Mouse (Mus musculus): ENCODE measurements around the gene Fam240a. TPM values are rescaled to one million over a fixed set of nuclear protein-coding genes. Genes with fewer than 3 reads are reported as not detected.

Gene Fam240a
- polyA plus RNA-seq, 1 experiment: not detected

DNA sequence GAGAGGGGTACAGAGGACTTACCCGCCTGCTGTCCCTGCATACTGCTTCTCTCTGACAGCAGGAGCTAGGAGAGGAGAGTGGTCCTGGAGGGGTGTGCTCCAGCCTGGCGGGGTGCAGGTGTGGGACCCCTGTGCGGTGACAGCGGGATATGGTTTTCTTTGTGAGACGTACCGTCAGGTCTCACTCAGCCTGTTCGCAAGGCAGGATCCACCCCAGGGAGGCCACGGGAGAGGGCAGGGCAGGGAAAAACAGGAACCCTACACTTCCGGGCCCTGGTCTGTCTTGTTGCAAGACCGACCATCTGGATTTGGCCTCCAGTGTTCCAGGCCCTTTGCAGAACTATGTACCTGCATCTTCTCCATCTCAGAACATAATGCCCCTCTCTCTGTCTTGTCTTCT lies 23.2 kb downstream of the Fam240a start:
- WGBS: 72% methylated on average over 10 of the region's 10 CpGs
- H3K27me3 ChIP-seq (replicated peaks; ENCODE audit: control insufficient read depth, insufficient read depth, low read length): no peaks in the 10 kb centered on the region
- no peak for DNase-seq
- H3K27ac ChIP-seq (ENCODE audit: insufficient read depth, low read depth, low read length): no peak overlapping the region
- H3K4me3 ChIP-seq (ENCODE audit: insufficient read depth, low read depth, low read length): no peak overlapping the region
- no peak for TF ChIP-seq POLR2A (IDR thresholded peaks at IDR 0.05; ENCODE audit: low read depth, low read length)
- no peak for TF ChIP-seq CTCF (conservative IDR thresholded peaks at IDR 0.05; ENCODE audit: insufficient read depth, insufficient read length, low read depth, low read length)
- H3K36me3 ChIP-seq (ENCODE audit: control insufficient read depth, insufficient read depth, low read length): peaks cover 4% of the 10 kb centered on the region
- peaks cover 7% of the 10 kb centered on the region; the same call in 1 of the 2 replicates for H3K4me1 ChIP-seq (ENCODE audit: control insufficient read depth, insufficient read depth, low read length)

DNA sequence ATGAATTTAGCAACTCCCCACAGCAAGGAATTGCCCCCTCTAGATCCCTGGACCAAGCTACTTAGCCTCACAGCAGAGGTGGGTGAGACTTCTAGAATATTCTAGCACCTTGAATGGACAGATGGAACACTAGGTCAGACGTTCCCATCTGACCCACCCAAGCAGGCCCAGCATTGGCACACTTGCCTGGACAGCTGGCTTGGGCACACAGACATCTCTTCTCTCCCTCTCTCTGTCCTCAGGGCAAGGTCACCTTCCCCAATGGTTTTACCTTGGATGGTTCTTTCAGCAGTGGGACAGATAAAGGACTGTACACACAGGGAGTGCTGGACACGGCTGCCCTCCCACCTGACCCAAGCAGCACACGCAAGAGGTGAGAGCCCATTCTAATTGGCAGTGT lies 24.1 kb downstream of the Fam240a start:
- DNase-seq: no peak
- H3K27me3 ChIP-seq (replicated peaks; ENCODE audit: control insufficient read depth, insufficient read depth, low read length): no peaks in the 10 kb centered on the region
- 97% methylated on average over 3 of the region's 3 CpGs for WGBS

DNA sequence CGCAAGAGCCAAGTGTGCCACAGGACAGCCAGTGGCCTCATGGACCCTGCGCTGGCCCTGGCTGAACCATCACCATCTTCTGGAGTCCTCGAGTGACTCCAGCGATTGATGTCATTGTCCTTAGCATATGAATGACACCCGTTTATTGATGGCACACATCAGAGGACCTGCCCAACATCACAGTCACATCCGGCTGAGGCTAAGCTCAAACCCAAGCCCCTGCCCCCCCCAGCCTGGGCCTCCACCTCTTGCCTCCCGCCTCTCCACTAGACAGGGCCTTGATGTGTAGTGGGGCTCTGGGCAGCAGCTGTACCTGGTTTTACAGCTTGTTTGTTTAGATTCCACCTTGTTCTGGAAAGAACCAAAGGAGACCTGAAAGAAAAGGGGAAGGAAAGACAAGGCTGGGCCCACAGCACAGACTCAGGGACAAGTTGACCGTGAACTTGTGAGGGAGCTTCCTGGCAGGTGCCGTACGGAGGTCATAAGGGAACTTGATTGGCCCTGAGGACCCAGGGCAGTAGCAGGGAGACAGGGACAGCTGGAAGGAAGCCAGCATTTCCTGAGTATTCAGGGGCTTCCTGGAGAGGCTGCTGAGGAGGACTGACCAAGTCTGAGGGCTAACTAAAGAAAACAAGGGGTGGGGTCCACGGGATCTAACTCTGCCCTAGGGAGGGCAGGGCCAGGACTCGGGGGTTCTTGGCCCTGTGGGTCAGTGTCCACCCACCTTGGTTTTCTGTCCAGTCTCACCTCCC lies 25.4 kb downstream of the Fam240a start:
- TF ChIP-seq POLR2A (IDR thresholded peaks at IDR 0.05; ENCODE audit: low read depth, low read length): no peak
- TF ChIP-seq CTCF (conservative IDR thresholded peaks at IDR 0.05; ENCODE audit: insufficient read depth, insufficient read length, low read depth, low read length): no peak
- H3K36me3 ChIP-seq (ENCODE audit: control insufficient read depth, insufficient read depth, low read length): no peaks in the 10 kb centered on the region
- peaks cover 7% of the 10 kb centered on the region; the same call in 1 of the 2 replicates for H3K4me1 ChIP-seq (ENCODE audit: control insufficient read depth, insufficient read depth, low read length)
- H3K4me3 ChIP-seq (ENCODE audit: insufficient read depth, low read depth, low read length): no peak overlapping the region
- no peak overlapping the region for H3K27ac ChIP-seq (ENCODE audit: insufficient read depth, low read depth, low read length)
- H3K27me3 ChIP-seq (replicated peaks; ENCODE audit: control insufficient read depth, insufficient read depth, low read length): no peaks in the 10 kb centered on the region
- WGBS: 68% methylated on average over 12 of the region's 12 CpGs
- peak; percentile 73 for DNase-seq

More for the DNA sequence above, 24.1 kb downstream of the Fam240a start:
- Histone ChIP-seq H3K27ac (ENCODE audit: insufficient read depth, low read depth, low read length) (no peak overlapping the region), H3K36me3 (ENCODE audit: control insufficient read depth, insufficient read depth, low read length) (no peaks in the 10 kb centered on the region), H3K4me3 (ENCODE audit: insufficient read depth, low read depth, low read length) (no peak overlapping the region), H3K4me1 (ENCODE audit: control insufficient read depth, insufficient read depth, low read length) (peaks cover 7% of the 10 kb centered on the region; the same call in 1 of the 2 replicates)
- TF ChIP-seq CTCF (conservative IDR thresholded peaks at IDR 0.05; ENCODE audit: insufficient read depth, insufficient read length, low read depth, low read length): no peak
- TF ChIP-seq POLR2A (IDR thresholded peaks at IDR 0.05; ENCODE audit: low read depth, low read length): no peak

DNA sequence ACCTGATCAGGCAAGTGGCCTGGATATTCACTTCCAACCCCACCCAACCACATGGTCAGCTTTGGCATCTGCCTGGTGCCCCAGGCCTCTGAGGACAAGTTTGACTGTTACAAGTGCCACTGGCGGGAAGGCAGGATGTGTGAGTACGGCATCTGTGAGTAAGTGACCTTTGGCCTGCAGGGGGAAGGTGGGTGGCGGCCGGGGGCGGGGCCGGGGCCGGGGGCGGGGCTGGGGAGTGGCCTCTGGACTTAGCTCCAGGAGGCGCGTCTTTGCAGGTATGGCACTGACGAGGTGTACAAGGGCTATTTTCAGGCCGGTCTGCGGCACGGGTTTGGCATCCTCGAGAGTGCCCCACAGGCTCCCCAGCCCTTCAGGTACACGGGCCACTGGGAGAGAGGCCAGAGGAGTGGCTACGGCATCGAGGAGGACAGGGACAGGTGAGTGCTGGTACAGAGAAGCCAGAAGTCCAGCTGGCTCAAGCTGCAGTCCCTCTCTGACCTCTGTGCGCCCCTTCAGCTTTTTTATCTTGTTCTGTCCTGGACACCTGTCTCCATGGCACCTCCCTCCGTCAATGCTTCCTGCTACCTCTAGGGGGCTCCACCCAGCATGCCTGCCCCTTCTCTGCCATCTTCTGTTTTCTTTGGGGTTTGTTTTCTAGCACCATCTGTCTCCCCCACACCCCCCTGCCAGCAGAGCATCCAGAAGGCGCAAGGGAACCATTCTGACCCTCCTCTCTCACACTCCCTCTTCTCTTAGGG lies 26.5 kb downstream of the Fam240a start:
- Histone ChIP-seq H3K27me3 (replicated peaks; ENCODE audit: control insufficient read depth, insufficient read depth, low read length) (no peaks in the 10 kb centered on the region), H3K27ac (ENCODE audit: insufficient read depth, low read depth, low read length) (no peak overlapping the region), H3K4me3 (ENCODE audit: insufficient read depth, low read depth, low read length) (no peak overlapping the region), H3K36me3 (ENCODE audit: control insufficient read depth, insufficient read depth, low read length) (no peaks in the 10 kb centered on the region), H3K4me1 (ENCODE audit: control insufficient read depth, insufficient read depth, low read length) (peaks cover 7% of the 10 kb centered on the region; the same call in 1 of the 2 replicates)
- peak; percentile 73 for DNase-seq
- WGBS: 22% methylated on average over 21 of the region's 21 CpGs
- TF ChIP-seq POLR2A (IDR thresholded peaks at IDR 0.05; ENCODE audit: low read depth, low read length) (no peak), CTCF (conservative IDR thresholded peaks at IDR 0.05; ENCODE audit: insufficient read depth, insufficient read length, low read depth, low read length) (peak; percentile 40)

DNA sequence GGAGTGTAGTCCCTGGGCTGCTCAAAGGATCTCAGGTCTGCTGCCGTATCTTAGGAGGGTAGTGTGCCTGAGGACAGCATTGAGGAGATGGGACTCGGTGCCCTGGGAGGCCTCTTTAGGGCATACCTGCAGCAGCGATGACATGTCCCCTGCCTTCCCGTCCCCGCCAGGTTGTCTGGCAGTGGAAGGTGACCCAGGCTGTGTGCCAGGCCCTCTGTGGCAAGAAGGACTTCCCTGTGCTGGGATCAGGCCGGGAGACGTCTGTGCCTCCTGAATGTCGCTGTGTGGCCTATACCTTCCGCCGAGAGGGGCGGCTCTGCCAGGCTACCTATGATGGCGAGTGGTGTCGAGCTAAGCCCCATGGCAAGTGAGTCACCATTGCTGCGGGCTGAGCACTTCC lies 27.7 kb downstream of the Fam240a start:
- TF ChIP-seq POLR2A (IDR thresholded peaks at IDR 0.05; ENCODE audit: low read depth, low read length) (no peak), CTCF (conservative IDR thresholded peaks at IDR 0.05; ENCODE audit: insufficient read depth, insufficient read length, low read depth, low read length) (no peak)
- WGBS: 92% methylated on average over 14 of the region's 14 CpGs
- no peak for DNase-seq
- Histone ChIP-seq H3K27me3 (replicated peaks; ENCODE audit: control insufficient read depth, insufficient read depth, low read length) (no peaks in the 10 kb centered on the region), H3K4me3 (ENCODE audit: insufficient read depth, low read depth, low read length) (no peak overlapping the region), H3K36me3 (ENCODE audit: control insufficient read depth, insufficient read depth, low read length) (no peaks in the 10 kb centered on the region), H3K27ac (ENCODE audit: insufficient read depth, low read depth, low read length) (no peak overlapping the region), H3K4me1 (ENCODE audit: control insufficient read depth, insufficient read depth, low read length) (peaks cover 7% of the 10 kb centered on the region; the same call in 1 of the 2 replicates)

DNA sequence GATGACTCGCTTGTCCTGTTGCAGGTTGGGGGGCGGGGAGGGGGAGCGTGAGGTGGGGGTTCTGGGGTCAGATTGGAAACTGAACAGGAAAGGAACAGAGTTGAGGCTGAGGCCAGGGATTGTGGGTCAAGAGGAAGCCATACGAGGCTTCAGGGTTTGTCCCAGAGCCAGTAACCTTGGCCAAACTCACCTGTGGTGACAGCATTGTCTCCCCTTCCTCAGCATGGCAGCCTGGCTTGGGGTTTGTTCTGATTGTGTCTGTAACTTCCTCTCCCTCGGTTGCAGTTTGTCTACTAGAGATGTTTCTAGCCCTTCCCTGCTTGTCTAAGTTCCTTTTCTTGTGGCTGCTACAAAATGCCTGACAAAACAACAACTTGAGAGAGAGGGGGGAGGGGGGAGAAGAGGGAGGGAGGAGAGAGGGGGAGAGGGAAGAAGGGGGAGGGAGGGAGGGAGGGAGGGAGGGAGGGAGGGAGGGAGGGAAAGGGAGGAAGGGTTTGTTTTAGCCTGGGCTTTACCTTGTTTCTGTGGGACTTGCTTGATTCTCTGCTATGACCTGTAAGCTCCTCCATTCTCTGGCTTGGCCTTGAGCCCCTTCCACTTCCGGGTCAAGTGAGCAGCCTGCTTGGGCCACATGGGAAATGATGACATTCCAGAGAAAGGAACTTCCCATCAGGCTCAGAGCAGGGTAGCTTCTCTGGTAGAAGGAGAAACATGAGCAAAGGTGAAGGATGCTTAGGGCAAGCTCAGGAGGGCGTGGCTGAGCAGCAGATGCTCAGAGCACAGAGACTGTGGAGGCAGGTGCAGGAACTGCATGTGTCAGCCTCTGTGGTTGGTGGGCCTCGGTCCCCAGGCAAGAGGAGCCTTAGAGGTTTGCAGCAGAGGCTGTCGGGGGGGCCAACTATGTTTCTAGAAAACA lies 29.0 kb downstream of the Fam240a start:
- H3K36me3 ChIP-seq (ENCODE audit: control insufficient read depth, insufficient read depth, low read length): no peaks in the 10 kb centered on the region
- peaks cover 7% of the 10 kb centered on the region; the same call in 1 of the 2 replicates for H3K4me1 ChIP-seq (ENCODE audit: control insufficient read depth, insufficient read depth, low read length)
- H3K4me3 ChIP-seq (ENCODE audit: insufficient read depth, low read depth, low read length): no peak overlapping the region
- H3K27me3 ChIP-seq (replicated peaks; ENCODE audit: control insufficient read depth, insufficient read depth, low read length): no peaks in the 10 kb centered on the region
- no peak overlapping the region for H3K27ac ChIP-seq (ENCODE audit: insufficient read depth, low read depth, low read length)
- no peak for DNase-seq
- WGBS: 69% methylated on average over 9 of the region's 9 CpGs
- TF ChIP-seq POLR2A (IDR thresholded peaks at IDR 0.05; ENCODE audit: low read depth, low read length) (no peak), CTCF (conservative IDR thresholded peaks at IDR 0.05; ENCODE audit: insufficient read depth, insufficient read length, low read depth, low read length) (no peak)

Data from kidney, adult 2 months (tissue).